Mouse (Mus musculus) kidney, embryonic 15.5 days (tissue): ENCODE measurements around the gene Gli2. TPM values are rescaled to one million over a fixed set of nuclear protein-coding genes. Genes with fewer than 3 reads are reported as not detected.

Experiments
- ATAC-seq: fragments of 200-750 bp; cut with Nextera tagmentation; replicated peaks from 2 replicates; pipeline ENCODE4 v1.8.0; 2017; ENCODE audit warnings: moderate TSS enrichment; ENCODE audit not compliant: low FRiP score
- H3K27ac ChIP-seq: fragments of 300-500 bp; sonication (generic); 2 replicates; pipeline ENCODE4 v1.5.1; 2015; ENCODE audit warnings: mild to moderate bottlenecking, inconsistent platforms
- H3K27me3 ChIP-seq: fragments of 300-500 bp; sonication (generic); 2 replicates; pipeline ENCODE4 v1.6.1; 2015; ENCODE audit warnings: inconsistent platforms
- H3K36me3 ChIP-seq: fragments of 300-500 bp; sonication (generic); 2 replicates; pipeline ENCODE4 v1.6.1; 2015; ENCODE audit warnings: inconsistent platforms
- H3K4me1 ChIP-seq: fragments of 300-500 bp; sonication (generic); 2 replicates; pipeline ENCODE4 v1.6.1; 2015; ENCODE audit warnings: inconsistent platforms
- H3K4me2 ChIP-seq: fragments of 300-500 bp; sonication (generic); 2 replicates; pipeline ENCODE4 v1.6.1; 2015; ENCODE audit warnings: moderate library complexity, mild to moderate bottlenecking, inconsistent platforms
- H3K4me3 ChIP-seq: fragments of 300-500 bp; sonication (generic); replicated peaks from 2 replicates; pipeline ENCODE4 v1.5.1; 2015; ENCODE audit warnings: mild to moderate bottlenecking, inconsistent platforms
- H3K9ac ChIP-seq: fragments of 300-500 bp; sonication (generic); 2 replicates; pipeline ENCODE4 v1.6.1; 2015; ENCODE audit warnings: mild to moderate bottlenecking, inconsistent platforms
- H3K9me3 ChIP-seq: fragments of 300-500 bp; sonication (generic); replicated peaks from 2 replicates; pipeline ENCODE4 v1.6.1; 2016; ENCODE audit warnings: inconsistent platforms
- WGBS: fragments of 180-500 bp; shearing (Covaris S2); methylation state at CpG from one replicate; pipeline ENCODE4 v1.1.7; 2015; ENCODE audit warnings: mixed read lengths; 5-methylcytosine and 5-hydroxymethylcytosine counted together
- polyA plus RNA-seq: library from polyadenylated mRNA; unstranded; fragments of >200 nt; fragmentation: Nextera tagmentation; extraction: Ambion mirVana; gene quantifications from 2 replicates; pipeline ENCODE4 v1.2.1, GENCODE M21; 2015

Gene Gli2
- polyA plus RNA-seq, 1 experiment from 2014 or later: 6.5 TPM

GRCm38 (mm10) chr1:119025647-119026358 is 27.6 kb downstream of the Gli2 start:
- Histone ChIP-seq H3K4me1 (peaks cover 31% of the 10 kb centered on the region), H3K27me3 (no peaks in the 10 kb centered on the region), H3K4me2 (no peak overlapping the region), H3K9ac (no peak overlapping the region), H3K36me3 (no peaks in the 10 kb centered on the region), H3K9me3 (no peaks in the 10 kb centered on the region), H3K4me3 (no peak overlapping the region), H3K27ac (peak overlapping the region; percentile 18; the same call in 1 of the 2 replicates)
- WGBS: 17% methylated on average over 8 of the region's 8 CpGs
- ATAC-seq: peak; percentile 43; the same call in 1 of the 2 replicates

- WGBS: 43% methylated on average over 1 of the region's 1 CpGs
- H3K4me2 ChIP-seq: no peak overlapping the region
- no peak overlapping the region for H3K4me3 ChIP-seq
- no peaks in the 10 kb centered on the region for H3K36me3 ChIP-seq
- ATAC-seq: no peak
- no peaks in the 10 kb centered on the region for H3K27me3 ChIP-seq
- peak overlapping the region; percentile 6; the same call in 1 of the 2 replicates for H3K27ac ChIP-seq
- no peak overlapping the region for H3K9ac ChIP-seq
- peaks cover 31% of the 10 kb centered on the region for H3K4me1 ChIP-seq
- no peaks in the 10 kb centered on the region for H3K9me3 ChIP-seq
Observed at GRCm38 (mm10) chr1:119022311-119022710, 31.1 kb downstream of the Gli2 start.

GRCm38 (mm10) chr1:119020092-119020491 is 33.3 kb downstream of the Gli2 start:
- Histone ChIP-seq H3K9ac (no peak overlapping the region), H3K9me3 (no peaks in the 10 kb centered on the region), H3K27me3 (no peaks in the 10 kb centered on the region), H3K27ac (no peak overlapping the region), H3K4me1 (peaks cover 20% of the 10 kb centered on the region), H3K4me2 (no peak overlapping the region), H3K36me3 (no peaks in the 10 kb centered on the region), H3K4me3 (no peak overlapping the region)
- WGBS: 89% methylated on average over 2 of the region's 2 CpGs
- no peak for ATAC-seq

GRCm38 (mm10) chr1:119019056-119019455 is 34.4 kb downstream of the Gli2 start:
- H3K9me3 ChIP-seq: no peaks in the 10 kb centered on the region
- H3K36me3 ChIP-seq: no peaks in the 10 kb centered on the region
- H3K4me1 ChIP-seq: peaks cover 20% of the 10 kb centered on the region
- no peak overlapping the region for H3K4me2 ChIP-seq
- no peak overlapping the region for H3K4me3 ChIP-seq
- no peak overlapping the region for H3K9ac ChIP-seq
- no peak overlapping the region for H3K27ac ChIP-seq
- ATAC-seq: no peak
- H3K27me3 ChIP-seq: no peaks in the 10 kb centered on the region

GRCm38 (mm10) chr1:119016866-119017265 is 36.6 kb downstream of the Gli2 start:
- no peak overlapping the region for H3K4me3 ChIP-seq
- 64% methylated on average over 3 of the region's 3 CpGs for WGBS
- H3K9ac ChIP-seq: no peak overlapping the region
- no peaks in the 10 kb centered on the region for H3K9me3 ChIP-seq
- ATAC-seq: no peak
- H3K4me2 ChIP-seq: no peak overlapping the region
- H3K36me3 ChIP-seq: no peaks in the 10 kb centered on the region
- no peak overlapping the region for H3K27ac ChIP-seq
- peaks cover 4% of the 10 kb centered on the region; the same call in 1 of the 2 replicates for H3K4me1 ChIP-seq
- H3K27me3 ChIP-seq: no peaks in the 10 kb centered on the region

- H3K4me3 ChIP-seq: no peak overlapping the region
- H3K4me1 ChIP-seq: peaks cover 3% of the 10 kb centered on the region; the same call in 1 of the 2 replicates
- no peak for ATAC-seq
- 75% methylated on average over 6 of the region's 6 CpGs for WGBS
- no peaks in the 10 kb centered on the region for H3K9me3 ChIP-seq
- no peak overlapping the region for H3K27ac ChIP-seq
- no peak overlapping the region for H3K9ac ChIP-seq
- no peaks in the 10 kb centered on the region for H3K27me3 ChIP-seq
- no peaks in the 10 kb centered on the region for H3K36me3 ChIP-seq
- no peak overlapping the region for H3K4me2 ChIP-seq
Observed at GRCm38 (mm10) chr1:119015108-119015507, 38.3 kb downstream of the Gli2 start.

GRCm38 (mm10) chr1:119008949-119009348 is 44.5 kb downstream of the Gli2 start:
- Histone ChIP-seq H3K27me3 (peaks cover 18% of the 10 kb centered on the region; the same call in 1 of the 2 replicates), H3K9ac (no peak overlapping the region), H3K4me1 (no peaks in the 10 kb centered on the region), H3K4me3 (no peak overlapping the region), H3K9me3 (no peaks in the 10 kb centered on the region), H3K4me2 (no peak overlapping the region), H3K27ac (no peak overlapping the region), H3K36me3 (no peaks in the 10 kb centered on the region)
- no peak for ATAC-seq

- no peak for ATAC-seq
- Histone ChIP-seq H3K27ac (no peak overlapping the region), H3K9ac (no peak overlapping the region), H3K4me3 (no peak overlapping the region), H3K9me3 (no peaks in the 10 kb centered on the region), H3K4me1 (peaks cover 14% of the 10 kb centered on the region), H3K27me3 (peaks cover 58% of the 10 kb centered on the region), H3K4me2 (no peak overlapping the region), H3K36me3 (no peaks in the 10 kb centered on the region)
- 65% methylated on average over 1 of the region's 1 CpGs for WGBS
Observed at GRCm38 (mm10) chr1:119003852-119004398, 49.5 kb downstream of the Gli2 start.

- H3K36me3 ChIP-seq: no peaks in the 10 kb centered on the region
- peak; percentile 68 for ATAC-seq
- H3K4me3 ChIP-seq: no peak overlapping the region
- H3K27ac ChIP-seq: no peak overlapping the region
- no peaks in the 10 kb centered on the region for H3K9me3 ChIP-seq
- H3K27me3 ChIP-seq: peaks cover 79% of the 10 kb centered on the region
- H3K4me1 ChIP-seq: peaks cover 14% of the 10 kb centered on the region
- peak overlapping the region; percentile 30 for H3K4me2 ChIP-seq
- H3K9ac ChIP-seq: no peak overlapping the region
- 26% methylated on average over 12 of the region's 12 CpGs for WGBS
Observed at GRCm38 (mm10) chr1:119001454-119002034, 51.9 kb downstream of the Gli2 start.

GRCm38 (mm10) chr1:118994482-118995105 is 58.8 kb downstream of the Gli2 start:
- H3K27me3 ChIP-seq: peaks cover 71% of the 10 kb centered on the region
- H3K9me3 ChIP-seq: no peaks in the 10 kb centered on the region
- ATAC-seq: peak; percentile 63
- H3K27ac ChIP-seq: no peak overlapping the region
- WGBS: 61% methylated on average over 8 of the region's 8 CpGs
- no peak overlapping the region for H3K9ac ChIP-seq
- no peak overlapping the region for H3K4me2 ChIP-seq
- 0 out of 2 replicates have a peak, but pooled peaks cover 6% of the 10 kb centered on the region for H3K4me1 ChIP-seq
- H3K4me3 ChIP-seq: no peak overlapping the region
- no peaks in the 10 kb centered on the region for H3K36me3 ChIP-seq

- no peak for ATAC-seq
- WGBS: 58% methylated on average over 5 of the region's 5 CpGs
- Histone ChIP-seq H3K4me3 (no peak overlapping the region), H3K9me3 (no peaks in the 10 kb centered on the region), H3K36me3 (no peaks in the 10 kb centered on the region), H3K9ac (no peak overlapping the region), H3K27me3 (peaks cover 64% of the 10 kb centered on the region), H3K4me1 (0 out of 2 replicates have a peak, but pooled peaks cover 6% of the 10 kb centered on the region), H3K27ac (no peak overlapping the region), H3K4me2 (no peak overlapping the region)
Observed at GRCm38 (mm10) chr1:118993775-118994174, 59.6 kb downstream of the Gli2 start.

- H3K9me3 ChIP-seq: no peaks in the 10 kb centered on the region
- H3K4me2 ChIP-seq: no peak overlapping the region
- no peak for ATAC-seq
- no peak overlapping the region for H3K9ac ChIP-seq
- H3K36me3 ChIP-seq: no peaks in the 10 kb centered on the region
- no peak overlapping the region for H3K27ac ChIP-seq
- H3K4me1 ChIP-seq: peaks cover 21% of the 10 kb centered on the region
- 48% methylated on average over 6 of the region's 6 CpGs for WGBS
- no peak overlapping the region for H3K4me3 ChIP-seq
- peaks cover 53% of the 10 kb centered on the region for H3K27me3 ChIP-seq
Observed at GRCm38 (mm10) chr1:118988331-118988730, 65.1 kb downstream of the Gli2 start.
